In the genomic region with DNA sequence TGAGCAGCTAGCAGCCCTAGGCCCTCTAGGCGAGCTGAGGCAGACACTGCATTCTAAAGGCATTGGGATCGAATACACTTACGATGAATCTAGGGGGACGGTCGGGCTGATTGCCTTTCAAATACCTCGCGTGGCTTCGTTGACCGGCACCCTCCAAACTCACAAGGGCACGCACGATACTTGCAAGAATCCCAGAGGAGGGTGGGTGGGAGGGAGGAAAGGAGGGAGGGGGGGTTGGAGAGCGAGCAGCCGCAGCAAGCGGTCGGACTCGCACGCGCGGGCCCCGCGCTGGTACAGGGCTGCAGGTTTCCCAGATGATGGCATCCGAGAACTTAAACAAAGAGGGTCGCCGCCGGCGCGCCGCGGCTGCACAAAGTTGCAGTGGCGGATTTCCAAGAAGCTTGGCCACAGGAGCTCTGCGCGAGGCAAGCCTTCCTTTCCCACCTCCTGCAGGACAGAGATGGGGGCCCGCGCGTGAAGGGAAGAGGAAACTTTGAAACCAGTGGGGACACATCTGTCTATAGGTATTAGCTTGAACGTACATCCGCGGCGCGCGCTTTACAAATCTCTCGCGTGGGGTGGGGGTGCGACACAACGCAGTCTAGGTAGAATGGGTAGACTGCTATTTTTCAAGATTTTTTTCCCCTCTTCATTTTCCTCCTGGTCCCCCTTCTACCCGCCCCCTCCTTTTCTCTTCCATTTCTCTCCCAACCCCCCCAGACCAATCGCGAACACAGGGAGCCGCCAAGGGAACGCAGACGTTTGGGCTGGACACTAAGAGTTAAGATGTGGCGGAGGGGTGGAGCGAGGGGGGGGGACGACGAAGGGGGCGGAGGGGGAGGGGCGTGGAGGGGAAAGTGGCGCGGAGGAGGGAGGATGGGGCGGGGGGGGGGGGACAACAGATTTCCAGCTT, we compare ENCODE assay signal across 8 mouse cellular contexts. TPM values are rescaled to one million over a fixed set of nuclear protein-coding genes. Genes with fewer than 3 reads are reported as not detected.
A peak's percentile ranks its signal among the peaks of the same experiment; 100 is the strongest.
DNase-seq lines count a peak whose midpoint lies in the region; ATAC-seq and TF ChIP-seq lines count a peak whose summit lies in the region.

No protein-coding gene starts in this region.

- peak overlapping the region; percentile 86 for H3K9ac ChIP-seq in forebrain, embryonic 16.5 days (replicated peaks; ENCODE audit: low read depth, low read length)
- peak overlapping the region; percentile 84 for H3K9ac ChIP-seq in neural tube, embryonic 13.5 days

- no peaks in the 10 kb centered on the region for H3K9me3 ChIP-seq in forebrain, embryonic 16.5 days (ENCODE audit: control insufficient read depth, low read length)
- no peaks in the 10 kb centered on the region for H3K9me3 ChIP-seq in neural tube, embryonic 13.5 days

- H3K4me1 ChIP-seq in forebrain, embryonic 16.5 days (replicated peaks; ENCODE audit: control insufficient read depth, insufficient read depth, low read length): no peaks in the 10 kb centered on the region
- peaks cover 34% of the 10 kb centered on the region for H3K4me1 ChIP-seq in neural tube, embryonic 13.5 days (replicated peaks)

- H3K36me3 ChIP-seq in forebrain, embryonic 16.5 days (ENCODE audit: control insufficient read depth, insufficient read depth): no peaks in the 10 kb centered on the region
- 0 out of 2 replicates have a peak, but pooled peaks cover 8% of the 10 kb centered on the region for H3K36me3 ChIP-seq in neural tube, embryonic 13.5 days

- DNase-seq in frontal cortex, postnatal 10 days (ENCODE audit: low spot score in 2 of 2): peak; percentile 66 to 69
- no peak for DNase-seq in frontal cortex, adult 2 months (ENCODE audit: extremely low spot score in 1 of 2, low spot score in 1 of 2)
- no peak for DNase-seq in Patski (ENCODE audit: low read depth, low spot score)
- peak; percentile 70 to 71 for DNase-seq in left cerebral cortex, postnatal 14 days (ENCODE audit: low spot score in 2 of 2)
- no peak for DNase-seq in Muller cell, postnatal 12 days (ENCODE audit: inconsistent ontology term)
- no peak for DNase-seq in spleen, adult 18-20 months

- intact Hi-C loops in left cerebral cortex, postnatal 14 days (cut with DNase I): loop anchor here (5.0 to 10.0 kb wide), 7 partner anchors 798 to 1660 kb away; no protein-coding TSS in a partner anchor

- no peaks in the 10 kb centered on the region for H3K27me3 ChIP-seq in Patski
- no peaks in the 10 kb centered on the region for H3K27me3 ChIP-seq in forebrain, embryonic 16.5 days (replicated peaks; ENCODE audit: control insufficient read depth, insufficient read depth, low read length)
- H3K27me3 ChIP-seq in neural tube, embryonic 13.5 days: no peaks in the 10 kb centered on the region; the same call in 1 of the 2 replicates

- WGBS in forebrain, embryonic 16.5 days: under 1% methylated on average over 50 of the region's 60 CpGs
- WGBS in neural tube, embryonic 13.5 days: under 1% methylated on average over 57 of the region's 60 CpGs

- POLR2A ChIA-PET in Patski (lab: Charles Lee): interaction anchor here (0.9 to 5.7 kb wide), 2 partner anchors 18 to 1410 kb away, joined by 10 to 87 read pairs; no protein-coding TSS in a partner anchor

- in situ Hi-C loops in Patski (cut with MboI; ENCODE audit: low pct_unique_long_range_greater_than_20kb): loop anchor here (5.0 to 10.0 kb wide), 2 partner anchors 1420 to 1543 kb away; no protein-coding TSS in a partner anchor

- TF ChIP-seq CTCF in Patski (IDR thresholded peaks at IDR 0.05): no peak

- peak; percentile 7 for ATAC-seq in Patski
- ATAC-seq in forebrain, embryonic 16.5 days: peak; percentile 47
- peak; percentile 51 for ATAC-seq in neural tube, embryonic 13.5 days (ENCODE audit: low read depth)

- H3K4me3 ChIP-seq in forebrain, embryonic 16.5 days (replicated peaks; ENCODE audit: low read length): peak overlapping the region; percentile 86
- H3K4me3 ChIP-seq in neural tube, embryonic 13.5 days: peak overlapping the region; percentile 90

- CTCF ChIA-PET in Patski (lab: Charles Lee): no interaction called here

- H3K27ac ChIP-seq in forebrain, embryonic 16.5 days (ENCODE audit: low read length): peak overlapping the region; percentile 99
- H3K27ac ChIP-seq in neural tube, embryonic 13.5 days (replicated peaks): peak overlapping the region; percentile 97

- H3K4me2 ChIP-seq in forebrain, embryonic 16.5 days (ENCODE audit: low read length): peak overlapping the region; percentile 59
- peak overlapping the region; percentile 86 for H3K4me2 ChIP-seq in neural tube, embryonic 13.5 days

RNA-seq across cellular contexts. Expression of a gene that starts 0.6 kb away (rescaled TPM):
- polyA plus RNA-seq in frontal cortex, adult 2 months (2012; rRNA removed): 29.7 and 31.7 TPM in 2 replicates
- polyA plus RNA-seq in Patski (2021): 36.5 TPM
- 41.0 and 56.6 TPM in 2 replicates for polyA plus RNA-seq in forebrain, embryonic 16.5 days (2015; fragmentation: Nextera tagmentation; extraction: Ambion mirVana)
- 10 to 100 TPM; 58.7 to 61.9 TPM for total RNA-seq in left cerebral cortex, postnatal 14 days (2021)
- polyA plus RNA-seq in neural tube, embryonic 13.5 days (2015; fragmentation: Nextera tagmentation; extraction: Ambion mirVana): 10.5 and 12.2 TPM in 2 replicates

Comparison
In these comparisons a context has a peak if more than half of its experiments do, and no peak if none do; other contexts are left out.
1. DNase-seq: peak in frontal cortex, postnatal 10 days (2 of 2) and left cerebral cortex, postnatal 14 days (2 of 2); none in frontal cortex, adult 2 months (0 of 2), Patski (single experiment), Muller cell, postnatal 12 days (single experiment) and spleen, adult 18-20 months (0 of 2).
2. Peak in every context shown above with its lines, with median percentiles within 50 percentile points of each other: ATAC-seq.